Mouse (Mus musculus): Measurements from ENCODE around the gene Zfp580. TPM values are rescaled to one million over a fixed set of nuclear protein-coding genes. Genes with fewer than 3 reads are reported as not detected.

Zfp580 gene
- polyA plus RNA-seq, 1 experiment from 2014 or later = 17.8 TPM

DNA sequence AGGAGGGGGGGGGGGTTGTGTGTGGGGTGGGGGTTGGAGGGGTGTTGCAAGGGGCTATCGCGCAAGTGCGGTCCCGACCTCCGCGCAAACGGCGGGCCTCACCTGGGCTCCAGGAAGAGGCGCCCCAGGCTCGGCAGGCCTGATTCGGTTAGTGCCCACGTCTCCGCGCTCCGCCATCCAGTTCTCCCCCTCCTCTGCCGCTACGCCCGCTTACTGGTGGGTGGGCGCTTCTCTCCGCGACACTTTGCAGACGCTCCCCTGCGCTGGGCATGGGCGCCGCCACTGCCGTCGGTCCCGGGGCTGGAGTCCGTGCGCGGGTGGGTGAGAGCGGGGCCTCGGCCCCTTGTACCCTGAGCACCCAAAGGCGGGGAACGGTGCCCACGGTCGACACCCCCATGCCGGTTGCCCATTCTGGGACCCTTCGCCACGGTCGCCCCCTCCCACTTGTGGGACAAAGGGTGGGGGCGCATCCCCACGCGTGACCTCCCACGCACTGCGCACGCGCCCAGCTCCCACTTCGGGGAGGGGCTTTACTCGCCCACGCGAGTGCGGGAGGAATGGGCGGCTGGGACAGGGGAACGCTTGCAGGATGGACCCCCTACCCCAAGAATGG, 5.4 kb downstream of the Zfp580 start:
- Histone ChIP-seq H3K4me3 (ENCODE audit: low read depth, low read length) (peak overlapping the region; percentile 45), H3K27ac (ENCODE audit: low read depth, low read length) (no peak overlapping the region), H3K9me3 (replicated peaks; ENCODE audit: control insufficient read depth, low read length) (no peaks in the 10 kb centered on the region), H3K4me1 (ENCODE audit: control insufficient read depth, insufficient read depth, low read length) (peaks cover 28% of the 10 kb centered on the region), H3K4me2 (peak overlapping the region; percentile 63), H3K36me3 (ENCODE audit: control insufficient read depth, insufficient read depth, low read length) (no peaks in the 10 kb centered on the region), H3K27me3 (ENCODE audit: control insufficient read depth, insufficient read depth, low read length) (peaks cover 69% of the 10 kb centered on the region), H3K9ac (ENCODE audit: low read depth, low read length) (peak overlapping the region; percentile 66)
- no peak for ATAC-seq (replicated peaks; ENCODE audit: insufficient number of reproducible peaks, low FRiP score, low TSS enrichment)
- WGBS (ENCODE audit: insufficient replicate concordance) = 3% methylated on average over 50 of the region's 55 CpGs

DNA sequence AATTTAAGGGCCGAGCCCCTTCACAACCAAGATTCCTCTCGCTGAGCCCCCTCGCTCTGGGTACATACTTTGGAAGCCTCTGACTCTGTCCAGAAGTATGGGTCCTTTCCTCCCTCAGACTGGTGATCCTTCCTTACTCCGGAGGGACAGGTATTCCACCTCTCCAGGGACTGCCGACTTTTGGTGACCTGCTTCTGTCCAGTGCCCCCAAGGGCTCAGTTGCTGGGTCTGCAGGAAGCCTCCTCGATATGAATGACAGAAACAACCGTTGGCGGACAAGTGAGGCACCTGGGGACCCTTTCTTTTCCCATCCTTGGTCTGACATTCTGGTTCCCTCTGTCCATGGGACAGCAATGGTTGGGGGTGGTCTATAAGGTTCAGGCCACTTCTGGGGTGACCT, 6.0 kb downstream of the Zfp580 start:
- ATAC-seq (replicated peaks; ENCODE audit: insufficient number of reproducible peaks, low FRiP score, low TSS enrichment) = no peak
- H3K4me1 ChIP-seq (ENCODE audit: control insufficient read depth, insufficient read depth, low read length) = peaks cover 27% of the 10 kb centered on the region
- H3K36me3 ChIP-seq (ENCODE audit: control insufficient read depth, insufficient read depth, low read length) = no peaks in the 10 kb centered on the region
- H3K9ac ChIP-seq (ENCODE audit: low read depth, low read length) = no peak overlapping the region
- no peaks in the 10 kb centered on the region for H3K9me3 ChIP-seq (replicated peaks; ENCODE audit: control insufficient read depth, low read length)
- peaks cover 65% of the 10 kb centered on the region for H3K27me3 ChIP-seq (ENCODE audit: control insufficient read depth, insufficient read depth, low read length)
- peak overlapping the region; percentile 63 for H3K4me2 ChIP-seq
- WGBS (ENCODE audit: insufficient replicate concordance) = 41% methylated on average over 8 of the region's 8 CpGs
- no peak overlapping the region for H3K27ac ChIP-seq (ENCODE audit: low read depth, low read length)
- peak overlapping the region; percentile 45; the same call in 1 of the 2 replicates for H3K4me3 ChIP-seq (ENCODE audit: low read depth, low read length)

DNA sequence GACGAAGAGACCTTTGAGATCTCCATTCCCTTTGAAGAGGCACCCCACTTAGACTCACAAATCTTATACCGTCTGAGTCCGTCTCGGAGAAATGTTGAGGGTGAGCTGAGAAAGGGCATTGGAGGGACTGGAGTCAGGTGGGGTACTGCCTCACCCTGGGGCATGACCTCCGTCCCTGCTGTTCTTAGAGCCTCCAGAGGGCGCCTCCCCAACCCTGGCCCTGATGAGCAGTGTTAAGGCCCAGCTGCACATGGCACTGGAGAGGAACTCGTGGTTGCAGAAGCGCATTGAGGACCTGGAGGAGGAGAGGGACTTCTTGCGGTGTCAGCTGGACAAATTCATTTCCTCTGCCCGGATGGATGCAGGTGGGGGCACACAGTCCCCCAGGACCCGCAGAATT, 6.5 kb downstream of the Zfp580 start:
- Histone ChIP-seq H3K36me3 (ENCODE audit: control insufficient read depth, insufficient read depth, low read length) (no peaks in the 10 kb centered on the region), H3K27ac (ENCODE audit: low read depth, low read length) (no peak overlapping the region), H3K9me3 (replicated peaks; ENCODE audit: control insufficient read depth, low read length) (no peaks in the 10 kb centered on the region), H3K4me3 (ENCODE audit: low read depth, low read length) (no peak overlapping the region), H3K4me2 (no peak overlapping the region), H3K4me1 (ENCODE audit: control insufficient read depth, insufficient read depth, low read length) (peaks cover 23% of the 10 kb centered on the region), H3K27me3 (ENCODE audit: control insufficient read depth, insufficient read depth, low read length) (peaks cover 61% of the 10 kb centered on the region), H3K9ac (ENCODE audit: low read depth, low read length) (no peak overlapping the region)
- 38% methylated on average over 11 of the region's 11 CpGs for WGBS (ENCODE audit: insufficient replicate concordance)
- ATAC-seq (replicated peaks; ENCODE audit: insufficient number of reproducible peaks, low FRiP score, low TSS enrichment) = no peak

DNA sequence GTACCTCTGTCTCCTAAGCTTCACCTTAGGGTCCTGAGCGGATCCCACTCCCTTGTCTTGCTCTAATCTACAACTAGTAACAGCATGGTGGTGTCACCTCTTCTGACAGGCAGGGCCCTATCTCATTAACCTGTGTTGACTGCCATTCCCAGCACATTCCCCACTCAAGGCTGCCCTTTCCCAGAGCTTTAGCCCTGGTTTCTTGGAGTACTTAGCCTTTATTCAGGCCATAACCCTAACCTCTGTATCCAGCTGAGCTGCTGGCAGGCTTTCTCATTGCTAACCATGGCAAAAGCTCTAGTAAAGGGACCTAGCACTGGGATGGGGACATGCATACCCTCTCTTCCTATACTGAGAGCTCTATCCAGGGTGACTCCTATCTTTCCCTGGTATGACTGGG, 7.3 kb downstream of the Zfp580 start:
- Histone ChIP-seq H3K9me3 (replicated peaks; ENCODE audit: control insufficient read depth, low read length) (no peaks in the 10 kb centered on the region), H3K27ac (ENCODE audit: low read depth, low read length) (no peak overlapping the region), H3K9ac (ENCODE audit: low read depth, low read length) (no peak overlapping the region), H3K4me3 (ENCODE audit: low read depth, low read length) (no peak overlapping the region), H3K36me3 (ENCODE audit: control insufficient read depth, insufficient read depth, low read length) (no peaks in the 10 kb centered on the region), H3K4me1 (ENCODE audit: control insufficient read depth, insufficient read depth, low read length) (peaks cover 20% of the 10 kb centered on the region), H3K4me2 (no peak overlapping the region), H3K27me3 (ENCODE audit: control insufficient read depth, insufficient read depth, low read length) (peaks cover 52% of the 10 kb centered on the region)
- WGBS (ENCODE audit: insufficient replicate concordance) = 81% methylated on average over 1 of the region's 1 CpGs
- no peak for ATAC-seq (replicated peaks; ENCODE audit: insufficient number of reproducible peaks, low FRiP score, low TSS enrichment)

DNA sequence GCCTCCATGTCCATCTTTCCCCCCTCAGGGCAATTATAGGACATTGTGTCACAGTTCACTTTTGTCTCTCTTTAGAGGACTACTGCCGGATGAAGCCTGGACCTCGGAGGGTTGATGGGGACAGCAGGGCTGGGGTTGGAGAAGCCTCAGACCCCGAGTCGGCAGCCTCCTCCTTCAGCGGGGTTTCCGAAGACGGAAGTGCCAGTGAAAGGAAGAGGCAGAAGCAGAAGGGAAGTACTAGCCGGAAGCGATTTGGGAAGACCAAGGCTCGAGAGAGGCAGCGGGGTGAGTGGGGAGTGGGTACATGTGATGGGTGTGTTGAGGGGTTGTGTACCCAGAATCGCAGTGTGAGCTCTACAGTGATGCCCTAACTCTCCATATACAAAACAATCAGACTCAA, 8.1 kb downstream of the Zfp580 start:
- Histone ChIP-seq H3K4me1 (ENCODE audit: control insufficient read depth, insufficient read depth, low read length) (peaks cover 16% of the 10 kb centered on the region; the same call in 1 of the 2 replicates), H3K36me3 (ENCODE audit: control insufficient read depth, insufficient read depth, low read length) (no peaks in the 10 kb centered on the region), H3K4me3 (ENCODE audit: low read depth, low read length) (no peak overlapping the region), H3K9me3 (replicated peaks; ENCODE audit: control insufficient read depth, low read length) (no peaks in the 10 kb centered on the region), H3K27me3 (ENCODE audit: control insufficient read depth, insufficient read depth, low read length) (peaks cover 45% of the 10 kb centered on the region), H3K9ac (ENCODE audit: low read depth, low read length) (no peak overlapping the region; the same call in 1 of the 2 replicates), H3K4me2 (no peak overlapping the region; the same call in 1 of the 2 replicates), H3K27ac (ENCODE audit: low read depth, low read length) (no peak overlapping the region)
- ATAC-seq (replicated peaks; ENCODE audit: insufficient number of reproducible peaks, low FRiP score, low TSS enrichment) = no peak
- 90% methylated on average over 12 of the region's 12 CpGs for WGBS (ENCODE audit: insufficient replicate concordance)

DNA sequence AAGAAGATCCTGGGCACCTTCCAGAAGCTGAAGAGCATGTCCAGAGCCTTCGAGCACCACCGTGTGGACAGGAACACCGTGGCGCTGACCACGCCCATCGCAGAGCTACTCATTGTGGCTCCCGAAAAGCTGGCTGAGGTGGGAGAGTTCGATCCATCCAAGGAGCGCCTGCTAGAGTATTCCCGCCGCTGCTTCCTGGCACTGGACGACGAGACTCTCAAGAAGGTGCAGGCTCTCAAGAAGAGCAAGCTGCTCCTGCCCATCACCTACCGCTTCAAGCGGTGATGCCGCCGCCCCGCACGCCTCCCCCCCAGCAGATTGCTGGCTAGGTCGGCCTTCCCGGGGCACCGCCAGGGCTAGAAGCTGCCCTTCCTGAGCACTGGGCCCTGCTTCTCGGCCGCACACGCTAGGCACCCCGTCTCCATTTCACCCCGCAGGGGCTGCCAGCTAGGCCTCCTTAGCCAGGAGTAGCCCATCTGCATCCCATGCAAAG, 8.9 kb downstream of the Zfp580 start:
- H3K4me3 ChIP-seq (ENCODE audit: low read depth, low read length) = peak overlapping the region; percentile 78
- no peak for ATAC-seq (replicated peaks; ENCODE audit: insufficient number of reproducible peaks, low FRiP score, low TSS enrichment)

DNA sequence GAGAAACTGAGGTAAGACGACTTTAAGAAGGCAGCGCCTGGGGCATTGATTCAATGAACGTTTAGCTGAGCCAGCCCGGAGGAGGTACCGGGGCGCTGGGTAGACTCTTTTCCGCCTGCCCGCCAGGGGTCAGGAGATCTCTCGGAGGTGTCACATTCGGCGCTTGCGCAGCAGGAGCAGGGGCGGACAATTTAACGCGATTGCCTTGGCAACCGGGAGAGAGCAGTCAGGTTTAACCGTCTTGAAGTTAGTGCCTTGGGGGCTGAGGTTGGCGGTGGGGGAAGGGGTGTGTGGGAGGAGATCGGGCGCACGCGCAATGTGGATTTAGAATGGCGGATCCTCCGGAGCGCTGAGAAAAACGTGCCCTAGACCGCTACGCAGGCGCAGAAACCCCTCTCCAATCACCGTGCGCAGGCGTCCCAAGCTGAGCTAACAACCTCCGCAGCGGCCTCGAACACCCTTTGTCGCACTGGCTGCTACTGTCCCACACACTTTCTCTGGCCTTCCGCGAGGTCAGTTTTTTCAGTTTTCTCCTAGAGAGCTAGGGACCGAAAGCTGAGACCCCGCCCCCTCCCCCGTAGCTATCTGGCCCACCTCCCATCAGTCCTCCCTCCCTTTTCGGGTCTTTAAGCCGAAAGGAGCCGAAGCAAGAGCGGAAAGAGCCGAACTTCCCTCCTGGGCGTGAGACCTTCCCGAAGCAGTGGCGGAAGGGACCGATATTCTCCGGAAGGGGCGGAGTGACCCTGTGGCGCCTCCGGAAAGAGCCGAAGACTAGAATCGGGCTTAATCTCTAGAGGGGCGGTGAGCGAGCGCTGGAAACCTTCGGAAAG, 9.8 kb downstream of the Zfp580 start:
- Histone ChIP-seq H3K4me1 (ENCODE audit: control insufficient read depth, insufficient read depth, low read length) (peaks cover 21% of the 10 kb centered on the region; the same call in 1 of the 2 replicates), H3K4me3 (ENCODE audit: low read depth, low read length) (peak overlapping the region; percentile 78), H3K9ac (ENCODE audit: low read depth, low read length) (peak overlapping the region; percentile 95), H3K4me2 (peak overlapping the region; percentile 87), H3K27me3 (ENCODE audit: control insufficient read depth, insufficient read depth, low read length) (peaks cover 27% of the 10 kb centered on the region), H3K27ac (ENCODE audit: low read depth, low read length) (peak overlapping the region; percentile 99), H3K36me3 (ENCODE audit: control insufficient read depth, insufficient read depth, low read length) (no peaks in the 10 kb centered on the region), H3K9me3 (replicated peaks; ENCODE audit: control insufficient read depth, low read length) (no peaks in the 10 kb centered on the region)
- ATAC-seq (replicated peaks; ENCODE audit: insufficient number of reproducible peaks, low FRiP score, low TSS enrichment) = peak; percentile 86
- WGBS (ENCODE audit: insufficient replicate concordance) = under 1% methylated on average over 60 of the region's 60 CpGs

More for the DNA sequence above, 8.9 kb downstream of the Zfp580 start:
- Histone ChIP-seq H3K9me3 (replicated peaks; ENCODE audit: control insufficient read depth, low read length) (no peaks in the 10 kb centered on the region), H3K9ac (ENCODE audit: low read depth, low read length) (peak overlapping the region; percentile 95), H3K36me3 (ENCODE audit: control insufficient read depth, insufficient read depth, low read length) (no peaks in the 10 kb centered on the region), H3K27me3 (ENCODE audit: control insufficient read depth, insufficient read depth, low read length) (peaks cover 36% of the 10 kb centered on the region), H3K27ac (ENCODE audit: low read depth, low read length) (peak overlapping the region; percentile 99), H3K4me1 (ENCODE audit: control insufficient read depth, insufficient read depth, low read length) (peaks cover 16% of the 10 kb centered on the region; the same call in 1 of the 2 replicates), H3K4me2 (peak overlapping the region; percentile 87)
- 4% methylated on average over 27 of the region's 27 CpGs for WGBS (ENCODE audit: insufficient replicate concordance)

DNA sequence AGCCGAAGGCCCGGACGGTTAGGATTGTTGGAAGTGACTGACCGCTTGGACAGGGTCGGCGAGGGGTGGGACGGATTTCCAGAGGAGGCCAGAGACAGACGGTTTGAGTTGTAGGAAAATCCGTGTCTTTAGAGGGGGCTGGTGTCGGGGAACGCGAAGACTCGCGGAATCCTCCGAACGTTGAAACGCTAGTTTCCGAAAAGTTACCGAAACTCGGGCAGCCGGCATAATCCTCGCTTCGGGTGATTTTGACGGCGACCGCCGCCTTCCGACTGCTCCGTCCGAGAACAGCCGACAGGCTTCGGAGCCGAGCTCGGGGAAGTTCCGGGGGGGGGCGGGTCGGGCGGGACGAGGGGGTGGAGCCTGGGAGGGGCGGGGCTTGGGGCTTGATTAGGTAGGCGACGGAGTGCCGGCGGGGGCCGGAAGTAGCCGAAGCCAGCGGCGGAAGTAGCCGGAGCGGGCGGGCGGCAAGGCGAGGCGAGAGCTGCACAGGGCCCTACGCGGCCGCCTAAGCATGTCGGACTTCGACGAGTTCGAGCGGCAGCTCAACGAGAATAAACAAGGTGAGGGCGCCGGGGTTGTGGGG, 10.5 kb downstream of the Zfp580 start, which contains the start of gene U2af2:
U2af2 (plus strand) TSS at position 370 of the 586 bp plus-strand sequence.
- 0% methylated on average over 63 of the region's 65 CpGs for WGBS (ENCODE audit: insufficient replicate concordance)
- H3K4me2 ChIP-seq = peak within 1 kb of the TSS; percentile 87

More for the DNA sequence above, 10.5 kb downstream of the Zfp580 start, which contains the start of gene U2af2:
- Histone ChIP-seq H3K4me1 (ENCODE audit: control insufficient read depth, insufficient read depth, low read length) (peaks cover 18% of the 10 kb centered on the region; the same call in 1 of the 2 replicates), H3K9ac (ENCODE audit: low read depth, low read length) (peak within 1 kb of the TSS; percentile 95), H3K27ac (ENCODE audit: low read depth, low read length) (peak within 1 kb of the TSS; percentile 99), H3K4me3 (ENCODE audit: low read depth, low read length) (peak within 1 kb of the TSS; percentile 78), H3K27me3 (ENCODE audit: control insufficient read depth, insufficient read depth, low read length) (peaks cover 20% of the 10 kb centered on the region), H3K9me3 (replicated peaks; ENCODE audit: control insufficient read depth, low read length) (no peaks in the 10 kb centered on the region), H3K36me3 (ENCODE audit: control insufficient read depth, insufficient read depth, low read length) (0 out of 2 replicates have a peak, but pooled peaks cover 4% of the 10 kb centered on the region)
- peak; percentile 85 for ATAC-seq (replicated peaks; ENCODE audit: insufficient number of reproducible peaks, low FRiP score, low TSS enrichment)
